Comparison of ENCODE assay signal across 13 mouse cellular contexts in the genomic region with DNA sequence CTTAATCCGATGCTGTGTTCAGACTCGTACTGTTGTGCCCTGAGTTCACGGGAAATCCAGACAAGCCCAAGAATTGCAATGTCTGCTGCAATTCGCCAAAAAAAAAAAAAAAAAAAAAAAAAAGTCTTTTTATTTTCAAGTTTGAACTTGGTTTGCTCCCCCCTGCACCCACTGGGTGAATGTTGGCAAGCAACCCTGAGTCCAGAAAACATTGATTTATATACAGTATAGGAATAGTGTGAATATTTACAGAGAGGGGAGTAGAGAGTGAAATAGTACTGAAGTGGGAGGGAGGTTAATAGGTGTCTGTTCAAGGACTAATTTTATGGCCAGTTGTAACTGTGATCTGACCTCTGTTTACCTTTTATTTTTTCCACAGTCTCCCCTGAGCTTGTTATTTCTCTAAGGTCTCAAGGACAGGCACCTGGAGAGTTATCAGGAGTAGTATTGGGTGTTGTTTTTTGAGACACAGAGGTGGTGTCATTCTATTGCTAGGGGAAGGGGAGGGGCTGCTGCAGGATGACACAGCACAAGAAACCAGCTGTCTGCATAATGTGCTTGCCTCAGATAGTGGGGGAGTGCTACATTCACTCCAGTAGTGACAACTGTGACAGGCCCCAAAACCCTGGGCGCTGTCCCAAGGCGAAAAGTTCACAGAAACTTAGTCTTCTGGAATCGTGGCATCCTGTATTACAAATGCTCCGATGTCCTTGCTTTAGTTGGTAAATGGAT.
DNase-seq lines count a peak whose midpoint lies in the region; ATAC-seq and TF ChIP-seq lines count a peak whose summit lies in the region.
"Had no signal": no experiment of that assay in that cellular context is flagged by ENCODE, and none has a peak within 500 bp of the region (broad histone marks: within the 10 kb centered on the region; RNA-seq: fewer than 3 reads in every experiment).

No protein-coding gene starts in this region.

- no peak for TF ChIP-seq CTCF in G1E (IDR thresholded peaks at IDR 0.05; ENCODE audit: low read depth, low read length)
- no peak for TF ChIP-seq CTCF in liver, embryonic 14.5 days (IDR thresholded peaks at IDR 0.05; ENCODE audit: low read depth)

- H3K9me3 ChIP-seq in hindbrain, embryonic 11.5 days (ENCODE audit: control insufficient read depth, low read length) = no peaks in the 10 kb centered on the region
- H3K9me3 ChIP-seq in hindbrain, embryonic 10.5 days = no peaks in the 10 kb centered on the region
- no peaks in the 10 kb centered on the region for H3K9me3 ChIP-seq in G1E (replicated peaks)
- H3K9me3 ChIP-seq in liver, embryonic 14.5 days (ENCODE audit: control insufficient read depth, low read length) = no peaks in the 10 kb centered on the region

- WGBS in hindbrain, embryonic 11.5 days = 90% methylated on average over 8 of the region's 8 CpGs
- WGBS in hindbrain, embryonic 10.5 days = 91% methylated on average over 8 of the region's 8 CpGs
- 56% methylated on average over 8 of the region's 8 CpGs for WGBS in liver, embryonic 14.5 days (ENCODE audit: insufficient replicate concordance)

- no peak for DNase-seq in hindbrain, embryonic 11.5 days (ENCODE audit: low spot score)
- DNase-seq in hindbrain, embryonic 10.5 days (ENCODE audit: low spot score) = no peak
- no peak for DNase-seq in G1E (ENCODE audit: low spot score)
- DNase-seq in c-Kit-negative CD71-positive TER-119-positive erythroid progenitor cells, embryonic 14.5 days (ENCODE audit: low read depth, low spot score) = peak; percentile 13
- peak; percentile 24 to 45 (median 31) for DNase-seq in liver, embryonic 14.5 days (ENCODE audit: low read depth in 3 of 3, low spot score in 3 of 3)
- no peak for DNase-seq in spleen, postnatal 4 days (ENCODE audit: low spot score in 2 of 2)
- no peak for DNase-seq in layer of hippocampus, adult 18-20 months (ENCODE audit: low spot score in 2 of 2)
- DNase-seq: cerebellum, adult 2 months; lung, embryonic 14.5 days; right cerebral cortex, postnatal 14 days; thymus, postnatal 4 days had no signal

- no peaks in the 10 kb centered on the region for H3K4me1 ChIP-seq in hindbrain, embryonic 11.5 days (replicated peaks; ENCODE audit: control insufficient read depth, insufficient read depth, low read length)
- no peaks in the 10 kb centered on the region for H3K4me1 ChIP-seq in hindbrain, embryonic 10.5 days (replicated peaks)
- no peaks in the 10 kb centered on the region for H3K4me1 ChIP-seq in G1E (ENCODE audit: insufficient read depth, low read depth, low read length)
- H3K4me1 ChIP-seq in liver, embryonic 14.5 days (replicated peaks; ENCODE audit: control insufficient read depth in 2 of 2, insufficient read depth in 2 of 2, low read length in 1 of 2) = 0 out of 4 replicates have a peak, but pooled peaks cover 0 to 2% of the 10 kb centered on the region in 2 experiments

- no peak overlapping the region for H3K4me2 ChIP-seq in hindbrain, embryonic 11.5 days (replicated peaks; ENCODE audit: low read depth, low read length)
- H3K4me2 ChIP-seq in liver, embryonic 14.5 days (ENCODE audit: low read depth) = no peak overlapping the region
- H3K4me2 ChIP-seq: lung, embryonic 14.5 days had no signal

- no peak overlapping the region for H3K9ac ChIP-seq in hindbrain, embryonic 11.5 days (ENCODE audit: low read depth, low read length)
- no peak overlapping the region for H3K9ac ChIP-seq in liver, embryonic 14.5 days (replicated peaks)
- H3K9ac ChIP-seq: lung, embryonic 14.5 days had no signal

- no peaks in the 10 kb centered on the region for H3K27me3 ChIP-seq in hindbrain, embryonic 11.5 days (ENCODE audit: control insufficient read depth, insufficient read depth, low read length)
- H3K27me3 ChIP-seq in hindbrain, embryonic 10.5 days (ENCODE audit: insufficient read depth, poor library complexity, severe bottlenecking) = no peaks in the 10 kb centered on the region
- no peaks in the 10 kb centered on the region for H3K27me3 ChIP-seq in G1E (ENCODE audit: insufficient read depth, low read length)
- no peaks in the 10 kb centered on the region for H3K27me3 ChIP-seq in liver, embryonic 14.5 days (ENCODE audit: control insufficient read depth, insufficient read depth, low read length)

- no peaks in the 10 kb centered on the region for H3K36me3 ChIP-seq in hindbrain, embryonic 11.5 days (ENCODE audit: control insufficient read depth, insufficient read depth, low read length)
- no peaks in the 10 kb centered on the region for H3K36me3 ChIP-seq in hindbrain, embryonic 10.5 days
- no peaks in the 10 kb centered on the region for H3K36me3 ChIP-seq in G1E (replicated peaks)
- no peaks in the 10 kb centered on the region for H3K36me3 ChIP-seq in liver, embryonic 14.5 days (replicated peaks; ENCODE audit: control insufficient read depth, insufficient read depth, low read depth)

- H3K27ac ChIP-seq in hindbrain, embryonic 11.5 days (ENCODE audit: low read depth, low read length) = no peak overlapping the region
- no peak overlapping the region for H3K27ac ChIP-seq in hindbrain, embryonic 10.5 days
- peak overlapping the region; percentile 50 for H3K27ac ChIP-seq in liver, embryonic 14.5 days

- TF ChIP-seq EP300 in liver, embryonic 14.5 days (IDR thresholded peaks at IDR 0.05; ENCODE audit: low read depth) = peak; percentile 61

- no peak overlapping the region for H3K4me3 ChIP-seq in hindbrain, embryonic 11.5 days (ENCODE audit: low read depth, low read length)
- H3K4me3 ChIP-seq in hindbrain, embryonic 10.5 days = no peak overlapping the region
- no peak overlapping the region for H3K4me3 ChIP-seq in G1E (ENCODE audit: low read depth, low read length)
- H3K4me3 ChIP-seq in liver, embryonic 14.5 days (ENCODE audit: insufficient read depth in 1 of 2, low read depth in 2 of 2, low read length in 2 of 2) = no peak overlapping the region
- H3K4me3 ChIP-seq: myocyte had no signal

- ATAC-seq in hindbrain, embryonic 11.5 days (ENCODE audit: low FRiP score) = peak; percentile 65; the same call in 1 of the 2 replicates
- peak; percentile 70 for ATAC-seq in G1E (ENCODE audit: extremely low read depth, insufficient number of reproducible peaks, low FRiP score, poor library complexity, severe bottlenecking)
- peak; percentile 99 for ATAC-seq in liver, embryonic 14.5 days (ENCODE audit: insufficient read depth)
- ATAC-seq: forebrain, embryonic 14.5 days had no signal

Comparison
In these comparisons a context has a peak if more than half of its experiments do, and no peak if none do; other contexts are left out.
1. DNase-seq: peak in c-Kit-negative CD71-positive TER-119-positive erythroid progenitor cells, embryonic 14.5 days (single experiment) and liver, embryonic 14.5 days (3 of 3); none in hindbrain, embryonic 11.5 days (single experiment), hindbrain, embryonic 10.5 days (single experiment), G1E (single experiment), spleen, postnatal 4 days (0 of 2) and layer of hippocampus, adult 18-20 months (0 of 2).
2. Peak in every context shown above with its lines, with median percentiles within 50 percentile points of each other: ATAC-seq.